Mouse (Mus musculus) forebrain, embryonic 16.5 days (tissue): Measurements from ENCODE around the gene Cct7. TPM values are rescaled to one million over a fixed set of nuclear protein-coding genes. Genes with fewer than 3 reads are reported as not detected.

Experiments used
- ATAC-seq: fragments of 200-750 bp; cut with Nextera tagmentation; 2 replicates; pipeline ENCODE4 v1.8.0; 2017; ENCODE audit warnings: mild to moderate bottlenecking, moderate library complexity
- H3K27ac ChIP-seq: fragments of 300-500 bp; sonication (generic); 2 replicates; pipeline ENCODE4 v1.5.1; 2014; ENCODE audit warnings: low read length, control low read depth
- H3K27me3 ChIP-seq: fragments of 300-500 bp; sonication (generic); replicated peaks from 2 replicates; pipeline ENCODE4 v1.6.1; 2014; ENCODE audit warnings: low read length; ENCODE audit not compliant: control insufficient read depth, insufficient read depth
- H3K36me3 ChIP-seq: fragments of 300-500 bp; sonication (generic); 2 replicates; pipeline ENCODE4 v1.6.1; 2014; ENCODE audit not compliant: control insufficient read depth, insufficient read depth
- H3K4me1 ChIP-seq: fragments of 300-500 bp; sonication (generic); replicated peaks from 2 replicates; pipeline ENCODE4 v1.6.1; 2014; ENCODE audit warnings: low read length; ENCODE audit not compliant: control insufficient read depth, insufficient read depth
- H3K4me2 ChIP-seq: fragments of 300-500 bp; sonication (generic); 2 replicates; pipeline ENCODE4 v1.6.1; 2014; ENCODE audit warnings: mild to moderate bottlenecking, low read length, control low read depth
- H3K4me3 ChIP-seq: fragments of 300-500 bp; sonication (generic); replicated peaks from 2 replicates; pipeline ENCODE4 v1.5.1; 2014; ENCODE audit warnings: mild to moderate bottlenecking, low read length, control low read depth
- H3K9ac ChIP-seq: fragments of 300-500 bp; sonication (generic); replicated peaks from 2 replicates; pipeline ENCODE4 v1.6.1; 2014; ENCODE audit warnings: low read depth, low read length, control low read depth
- H3K9me3 ChIP-seq: fragments of 300-500 bp; sonication (generic); 2 replicates; pipeline ENCODE4 v1.6.1; 2016; ENCODE audit warnings: low read length; ENCODE audit not compliant: control insufficient read depth
- WGBS: fragments of 180-500 bp; shearing (Covaris S2); extraction: QIAGEN DNeasy Blood & Tissue Kit; methylation state at CpG from one replicate; pipeline ENCODE4 v1.1.7; 2014; 5-methylcytosine and 5-hydroxymethylcytosine counted together
- polyA plus RNA-seq: library from polyadenylated mRNA; unstranded; fragments of >200 nt; fragmentation: Nextera tagmentation; extraction: Ambion mirVana; gene quantifications from 2 replicates; pipeline ENCODE4 v1.2.1, GENCODE M21; 2015

The Cct7 gene
- polyA plus RNA-seq, 1 experiment from 2014 or later: 671 TPM

GRCm38 (mm10) chr6:85431274-85431841 is 20.0 kb upstream of the Cct7 start:
- Histone ChIP-seq H3K4me1 (peaks cover 7% of the 10 kb centered on the region), H3K4me2 (peak overlapping the region; percentile 90), H3K36me3 (no peaks in the 10 kb centered on the region), H3K9ac (peak overlapping the region; percentile 82), H3K27me3 (no peaks in the 10 kb centered on the region), H3K27ac (no peak overlapping the region), H3K9me3 (no peaks in the 10 kb centered on the region), H3K4me3 (peak overlapping the region; percentile 88)
- ATAC-seq: peak; percentile 65
- 51% methylated on average over 8 of the region's 8 CpGs for WGBS

DNA sequence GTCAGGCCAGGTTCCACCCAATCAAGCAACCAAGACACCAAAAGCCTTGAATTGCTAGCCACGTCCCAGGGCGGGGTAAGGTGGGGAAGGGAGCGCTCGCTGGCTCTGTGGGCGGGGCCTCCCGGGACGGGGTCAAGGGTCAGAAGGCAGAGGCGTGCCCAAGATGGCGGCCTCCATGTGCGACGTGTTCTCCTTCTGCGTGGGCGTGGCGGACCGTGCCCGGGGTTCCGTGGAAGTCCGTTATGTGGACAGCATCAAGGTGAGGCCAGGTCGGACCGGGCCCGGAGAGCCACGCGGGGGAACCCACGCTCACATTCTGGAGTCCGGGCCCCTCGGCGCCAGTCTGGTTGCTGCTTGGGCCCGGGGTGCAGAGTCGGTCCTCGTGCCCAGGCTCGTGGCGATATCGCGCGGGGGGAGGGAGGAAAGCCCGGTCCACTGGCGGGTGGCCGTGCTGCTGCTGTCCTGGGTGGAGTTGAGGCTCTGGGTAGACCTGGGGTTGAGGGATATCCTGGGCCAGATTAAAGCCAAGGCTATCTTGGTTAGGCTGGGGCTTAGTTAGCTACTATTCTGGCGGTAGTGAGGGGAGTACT is 19.4 kb upstream of the Cct7 start, which contains the start of gene Smyd5:
Smyd5 (plus strand) TSS at position 148 of the 590 bp plus-strand sequence.
- under 1% methylated on average over 39 of the region's 39 CpGs for WGBS
- no peaks in the 10 kb centered on the region for H3K36me3 ChIP-seq
- peak within 1 kb of the TSS; percentile 90 for H3K4me2 ChIP-seq
- no peaks in the 10 kb centered on the region for H3K27me3 ChIP-seq
- H3K4me1 ChIP-seq: peaks cover 7% of the 10 kb centered on the region
- no peaks in the 10 kb centered on the region for H3K9me3 ChIP-seq
- ATAC-seq: peak; percentile 83
- H3K27ac ChIP-seq: no peak within 1 kb of the TSS
- H3K4me3 ChIP-seq: peak within 1 kb of the TSS; percentile 88
- H3K9ac ChIP-seq: peak within 1 kb of the TSS; percentile 82

DNA sequence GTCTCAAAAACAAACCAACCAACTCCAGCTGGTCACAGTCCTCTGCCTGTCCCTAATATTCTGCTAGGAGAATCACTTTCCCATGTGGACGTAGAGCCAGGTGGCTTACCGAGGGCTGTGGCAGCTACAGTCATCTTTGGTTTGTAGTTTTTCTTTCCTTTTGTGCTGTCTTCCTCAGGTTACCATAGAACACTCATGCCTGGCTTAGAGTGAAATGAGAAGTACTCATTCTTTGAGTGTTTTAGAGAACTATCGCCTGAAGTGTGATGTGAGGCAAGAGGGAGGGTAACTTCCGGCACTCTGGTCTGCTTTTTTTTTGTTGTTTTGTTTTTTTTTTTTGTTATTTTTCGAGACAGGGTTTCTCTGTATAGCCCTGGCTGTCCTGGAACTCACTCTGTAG is 17.4 kb upstream of the Cct7 start:
- Histone ChIP-seq H3K27me3 (no peaks in the 10 kb centered on the region), H3K4me2 (no peak overlapping the region), H3K27ac (no peak overlapping the region), H3K36me3 (peaks cover 3% of the 10 kb centered on the region; the same call in 1 of the 2 replicates), H3K4me3 (no peak overlapping the region), H3K9ac (no peak overlapping the region), H3K4me1 (peaks cover 7% of the 10 kb centered on the region), H3K9me3 (no peaks in the 10 kb centered on the region)
- WGBS: 80% methylated on average over 5 of the region's 5 CpGs
- no peak for ATAC-seq

DNA sequence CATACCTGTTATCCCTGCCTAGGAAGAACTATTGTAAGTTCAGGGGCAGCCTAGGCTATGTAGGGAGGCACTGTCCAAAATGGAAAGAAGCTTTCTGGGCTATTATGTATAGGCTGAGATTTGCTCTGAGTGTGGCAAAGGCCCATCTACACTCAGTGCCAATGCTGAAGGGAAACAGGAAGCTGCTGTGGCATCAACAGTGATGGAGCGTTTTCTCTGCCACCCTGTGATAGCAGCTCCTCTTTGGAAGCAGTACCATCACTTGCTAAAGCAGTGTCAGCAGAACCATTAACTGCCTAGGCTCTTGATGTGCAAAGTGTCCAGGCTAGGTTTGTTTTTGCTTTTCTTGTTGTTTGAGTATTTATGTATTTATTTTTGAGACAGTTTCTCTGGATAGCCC is 15.1 kb upstream of the Cct7 start:
- H3K4me3 ChIP-seq: no peak overlapping the region
- H3K4me2 ChIP-seq: no peak overlapping the region
- H3K27ac ChIP-seq: no peak overlapping the region
- no peak for ATAC-seq
- H3K27me3 ChIP-seq: no peaks in the 10 kb centered on the region
- peaks cover 7% of the 10 kb centered on the region for H3K4me1 ChIP-seq
- H3K9me3 ChIP-seq: no peaks in the 10 kb centered on the region
- H3K9ac ChIP-seq: no peak overlapping the region
- peaks cover 3% of the 10 kb centered on the region; the same call in 1 of the 2 replicates for H3K36me3 ChIP-seq
- WGBS: 89% methylated on average over 1 of the region's 1 CpGs

GRCm38 (mm10) chr6:85436631-85437030 is 14.7 kb upstream of the Cct7 start:
- no peaks in the 10 kb centered on the region for H3K27me3 ChIP-seq
- 86% methylated on average over 5 of the region's 6 CpGs for WGBS
- ATAC-seq: no peak
- H3K4me1 ChIP-seq: peaks cover 6% of the 10 kb centered on the region
- no peaks in the 10 kb centered on the region for H3K9me3 ChIP-seq
- H3K36me3 ChIP-seq: peaks cover 3% of the 10 kb centered on the region; the same call in 1 of the 2 replicates
- no peak overlapping the region for H3K27ac ChIP-seq
- no peak overlapping the region for H3K9ac ChIP-seq
- no peak overlapping the region for H3K4me3 ChIP-seq
- H3K4me2 ChIP-seq: no peak overlapping the region

GRCm38 (mm10) chr6:85441142-85441541 is 10.2 kb upstream of the Cct7 start:
- H3K4me3 ChIP-seq: no peak overlapping the region
- no peak for ATAC-seq
- H3K9me3 ChIP-seq: no peaks in the 10 kb centered on the region
- no peak overlapping the region for H3K27ac ChIP-seq
- H3K9ac ChIP-seq: no peak overlapping the region
- H3K27me3 ChIP-seq: no peaks in the 10 kb centered on the region
- no peaks in the 10 kb centered on the region for H3K4me1 ChIP-seq
- peaks cover 4% of the 10 kb centered on the region; the same call in 1 of the 2 replicates for H3K36me3 ChIP-seq
- H3K4me2 ChIP-seq: no peak overlapping the region
- 85% methylated on average over 4 of the region's 4 CpGs for WGBS

- peaks cover 3% of the 10 kb centered on the region; the same call in 1 of the 2 replicates for H3K36me3 ChIP-seq
- 89% methylated on average over 3 of the region's 3 CpGs for WGBS
- ATAC-seq: no peak
Observed at GRCm38 (mm10) chr6:85443488-85444233, 7.7 kb upstream of the Cct7 start.

GRCm38 (mm10) chr6:85444266-85444965 is 6.9 kb upstream of the Cct7 start:
- Histone ChIP-seq H3K27me3 (no peaks in the 10 kb centered on the region), H3K36me3 (0 out of 2 replicates have a peak, but pooled peaks cover 2% of the 10 kb centered on the region), H3K9me3 (no peaks in the 10 kb centered on the region), H3K4me3 (no peak overlapping the region), H3K9ac (no peak overlapping the region), H3K27ac (no peak overlapping the region), H3K4me1 (no peaks in the 10 kb centered on the region), H3K4me2 (no peak overlapping the region)
- 91% methylated on average over 8 of the region's 8 CpGs for WGBS
- ATAC-seq: no peak

More at GRCm38 (mm10) chr6:85443488-85444233, 7.7 kb upstream of the Cct7 start:
- Histone ChIP-seq H3K4me3 (no peak overlapping the region), H3K27me3 (no peaks in the 10 kb centered on the region), H3K4me1 (no peaks in the 10 kb centered on the region), H3K4me2 (no peak overlapping the region), H3K27ac (no peak overlapping the region), H3K9ac (no peak overlapping the region), H3K9me3 (no peaks in the 10 kb centered on the region)

- no peak for ATAC-seq
- no peak overlapping the region for H3K27ac ChIP-seq
- no peak overlapping the region for H3K4me2 ChIP-seq
- H3K9ac ChIP-seq: no peak overlapping the region
- no peaks in the 10 kb centered on the region for H3K9me3 ChIP-seq
- H3K4me3 ChIP-seq: no peak overlapping the region
- no peaks in the 10 kb centered on the region for H3K4me1 ChIP-seq
- H3K27me3 ChIP-seq: no peaks in the 10 kb centered on the region
- 0 out of 2 replicates have a peak, but pooled peaks cover 2% of the 10 kb centered on the region for H3K36me3 ChIP-seq
- 78% methylated on average over 5 of the region's 5 CpGs for WGBS
Observed at GRCm38 (mm10) chr6:85445286-85445685, 6.0 kb upstream of the Cct7 start.
